Mouse (Mus musculus) embryonic facial prominence, embryonic 13.5 days (tissue): ENCODE data around the gene Tmem109. TPM values are rescaled to one million over a fixed set of nuclear protein-coding genes. Genes with fewer than 3 reads are reported as not detected.

Source experiments
- ATAC-seq: fragments of 200-750 bp; cut with Nextera tagmentation; 2 replicates; pipeline ENCODE4 v1.8.0; 2017; ENCODE audit warnings: low read depth; ENCODE audit not compliant: insufficient number of reproducible peaks, insufficient read depth, low FRiP score, low TSS enrichment
- H3K27ac ChIP-seq: fragments of 300-500 bp; sonication (generic); 2 replicates; pipeline ENCODE4 v1.5.1; 2015; ENCODE audit warnings: moderate library complexity, mild to moderate bottlenecking, inconsistent platforms
- H3K27me3 ChIP-seq: fragments of 300-500 bp; sonication (generic); 2 replicates; pipeline ENCODE4 v1.6.1; 2015; ENCODE audit warnings: mild to moderate bottlenecking, inconsistent platforms
- H3K36me3 ChIP-seq: fragments of 300-500 bp; sonication (generic); 2 replicates; pipeline ENCODE4 v1.6.1; 2015; ENCODE audit warnings: mild to moderate bottlenecking, inconsistent platforms
- H3K4me1 ChIP-seq: fragments of 300-500 bp; sonication (generic); 2 replicates; pipeline ENCODE4 v1.6.1; 2015; ENCODE audit warnings: inconsistent platforms
- H3K4me2 ChIP-seq: fragments of 300-500 bp; sonication (generic); 2 replicates; pipeline ENCODE4 v1.6.1; 2015; ENCODE audit warnings: moderate library complexity, mild to moderate bottlenecking, inconsistent platforms
- H3K4me3 ChIP-seq: fragments of 300-500 bp; sonication (generic); 2 replicates; pipeline ENCODE4 v1.5.1; 2015; ENCODE audit warnings: mild to moderate bottlenecking, inconsistent platforms
- H3K9ac ChIP-seq: fragments of 300-500 bp; sonication (generic); 2 replicates; pipeline ENCODE4 v1.6.1; 2015; ENCODE audit warnings: mild to moderate bottlenecking, inconsistent platforms
- H3K9me3 ChIP-seq: fragments of 300-500 bp; sonication (generic); 2 replicates; pipeline ENCODE4 v1.6.1; 2016; ENCODE audit warnings: inconsistent platforms
- WGBS: fragments of 180-500 bp; shearing (Covaris S2); methylation state at CpG from one replicate; pipeline ENCODE4 v1.1.7; 2015; ENCODE audit warnings: mixed read lengths; 5-methylcytosine and 5-hydroxymethylcytosine counted together
- polyA plus RNA-seq: library from polyadenylated mRNA; unstranded; fragments of >200 nt; fragmentation: Nextera tagmentation; extraction: Ambion mirVana; gene quantifications from 2 replicates; pipeline ENCODE4 v1.2.1, GENCODE M21; 2015

Gene Tmem109
- 82.6 and 87.1 TPM in 2 replicates for polyA plus RNA-seq

DNA sequence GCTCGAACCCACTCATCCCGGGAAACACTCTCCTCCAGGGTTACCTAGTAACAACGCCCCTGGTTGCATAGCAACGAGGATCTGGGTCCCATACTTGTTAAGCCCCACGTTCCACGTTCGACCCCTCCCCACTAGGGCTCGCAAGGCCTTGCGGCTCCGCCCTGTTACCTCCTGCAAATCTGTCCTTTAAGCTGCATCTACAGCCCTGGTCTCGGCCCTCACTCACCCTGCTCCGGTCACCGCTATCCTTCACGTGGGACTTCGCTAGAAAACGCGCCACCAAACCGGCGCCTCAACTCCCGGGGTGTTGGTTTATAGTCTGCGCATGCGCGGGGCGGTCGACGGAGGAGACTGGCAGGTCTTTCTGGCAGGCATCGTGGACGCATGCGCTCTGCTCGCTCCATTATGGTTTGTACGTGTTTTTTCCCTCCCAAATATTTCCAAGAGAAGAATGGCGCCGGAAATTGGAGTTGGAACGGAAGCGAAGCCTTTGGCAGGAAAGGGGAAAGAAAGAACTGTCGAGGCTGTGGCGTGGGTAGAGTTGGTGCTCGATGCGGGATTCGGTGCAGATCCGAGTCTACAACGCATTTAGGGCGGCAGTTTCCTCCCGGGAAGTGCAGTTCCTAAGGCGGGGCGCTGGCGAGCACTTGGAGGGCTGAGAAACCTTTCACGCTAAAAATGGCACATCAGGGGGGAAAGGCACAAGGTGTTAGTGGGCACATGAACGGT lies at the start of gene Tmem109:
TSS of gene Tmem109 (minus strand) at position 576 of the 729 bp plus-strand sequence.
- peaks cover 10% of the 10 kb centered on the region for H3K9me3 ChIP-seq
- H3K4me2 ChIP-seq: peak within 1 kb of the TSS; percentile 93
- peak within 1 kb of the TSS; percentile 96 for H3K27ac ChIP-seq
- H3K4me1 ChIP-seq: peaks cover 20% of the 10 kb centered on the region
- H3K4me3 ChIP-seq: peak within 1 kb of the TSS; percentile 68
- H3K27me3 ChIP-seq: no peaks in the 10 kb centered on the region
- under 1% methylated on average over 49 of the region's 49 CpGs for WGBS
- peak within 1 kb of the TSS; percentile 80 for H3K9ac ChIP-seq
- H3K36me3 ChIP-seq: 0 out of 2 replicates have a peak, but pooled peaks cover 6% of the 10 kb centered on the region
- ATAC-seq: peak; percentile 90

DNA sequence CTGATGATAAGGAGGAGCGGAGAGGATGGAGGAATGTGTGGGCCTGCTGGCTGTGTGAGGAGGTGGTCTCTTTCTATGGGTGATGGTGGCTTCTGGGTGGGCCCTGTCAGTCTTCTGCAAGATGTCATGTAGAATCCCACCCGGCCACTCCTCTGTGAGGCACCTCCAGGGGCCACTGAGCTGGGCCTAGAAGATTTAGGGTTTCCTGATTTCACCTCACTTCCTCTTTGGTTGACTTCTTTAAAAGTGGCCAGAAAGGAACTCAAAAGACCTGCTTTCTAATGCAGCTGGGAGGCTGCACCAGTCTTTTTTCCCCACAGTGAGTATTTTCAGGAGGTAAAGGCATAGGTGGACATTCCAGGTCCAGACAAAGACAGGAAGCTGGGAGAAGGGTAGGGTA lies 48.8 kb upstream of the Tmem109 start:
- Histone ChIP-seq H3K4me1 (no peaks in the 10 kb centered on the region), H3K36me3 (no peaks in the 10 kb centered on the region), H3K4me2 (no peak overlapping the region), H3K9me3 (no peaks in the 10 kb centered on the region), H3K9ac (no peak overlapping the region), H3K4me3 (no peak overlapping the region), H3K27me3 (no peaks in the 10 kb centered on the region), H3K27ac (no peak overlapping the region)
- no peak for ATAC-seq
- WGBS: 80% methylated on average over 2 of the region's 2 CpGs

DNA sequence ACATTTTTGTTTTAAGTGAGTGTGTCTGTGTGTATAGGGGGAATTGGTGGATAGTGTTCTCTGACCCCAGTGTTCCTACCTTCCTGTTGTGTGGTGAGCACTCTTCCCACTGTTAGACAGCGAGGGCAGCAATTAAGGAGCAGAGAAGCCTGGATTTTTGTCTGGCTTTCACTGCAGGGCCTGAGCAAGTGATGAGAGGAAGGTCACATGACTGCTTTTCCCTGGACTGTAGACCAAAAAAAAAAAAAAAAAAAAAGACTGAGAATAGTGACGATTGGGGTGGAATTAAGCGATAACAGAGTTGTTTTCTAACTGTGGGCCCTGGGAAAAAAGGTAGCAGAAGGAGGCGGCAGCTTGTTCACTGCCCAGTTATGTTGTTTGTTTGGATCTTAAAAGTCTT lies 44.9 kb upstream of the Tmem109 start:
- no peak for ATAC-seq
- H3K27ac ChIP-seq: no peak overlapping the region
- WGBS: 51% methylated on average over 4 of the region's 4 CpGs

DNA sequence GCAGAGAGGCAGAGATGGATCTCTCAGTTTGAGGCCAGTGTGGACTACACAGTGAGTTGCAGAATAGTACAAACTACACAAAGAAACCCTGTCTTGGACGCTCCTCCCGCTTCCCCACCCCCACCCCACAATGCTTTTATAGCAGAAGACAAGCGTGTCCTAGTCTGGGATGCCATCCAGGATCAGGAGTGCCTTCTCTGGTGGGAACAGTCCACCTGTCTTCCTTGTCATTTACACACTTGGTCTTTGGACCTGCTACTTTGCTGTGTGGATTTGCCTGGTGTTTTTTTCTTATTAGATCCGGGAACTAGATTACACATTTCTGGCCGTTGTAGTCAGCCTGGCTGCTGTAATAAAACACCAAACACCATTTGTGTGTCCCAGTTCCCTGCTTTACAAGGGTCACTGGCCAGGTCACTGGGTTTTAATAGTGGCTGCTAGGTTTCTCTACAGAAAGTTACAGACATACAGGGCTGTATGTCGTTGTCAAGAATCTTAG lies 44.4 kb upstream of the Tmem109 start:
- Histone ChIP-seq H3K4me2 (no peak overlapping the region), H3K27me3 (no peaks in the 10 kb centered on the region), H3K27ac (no peak overlapping the region), H3K9ac (no peak overlapping the region), H3K9me3 (no peaks in the 10 kb centered on the region), H3K4me1 (no peaks in the 10 kb centered on the region), H3K4me3 (no peak overlapping the region), H3K36me3 (no peaks in the 10 kb centered on the region)
- ATAC-seq: no peak
- WGBS: 29% methylated on average over 6 of the region's 6 CpGs

More for the DNA sequence above, 44.9 kb upstream of the Tmem109 start:
- Histone ChIP-seq H3K4me3 (no peak overlapping the region), H3K27me3 (no peaks in the 10 kb centered on the region), H3K4me2 (no peak overlapping the region), H3K9me3 (no peaks in the 10 kb centered on the region), H3K9ac (no peak overlapping the region), H3K36me3 (no peaks in the 10 kb centered on the region), H3K4me1 (no peaks in the 10 kb centered on the region)

DNA sequence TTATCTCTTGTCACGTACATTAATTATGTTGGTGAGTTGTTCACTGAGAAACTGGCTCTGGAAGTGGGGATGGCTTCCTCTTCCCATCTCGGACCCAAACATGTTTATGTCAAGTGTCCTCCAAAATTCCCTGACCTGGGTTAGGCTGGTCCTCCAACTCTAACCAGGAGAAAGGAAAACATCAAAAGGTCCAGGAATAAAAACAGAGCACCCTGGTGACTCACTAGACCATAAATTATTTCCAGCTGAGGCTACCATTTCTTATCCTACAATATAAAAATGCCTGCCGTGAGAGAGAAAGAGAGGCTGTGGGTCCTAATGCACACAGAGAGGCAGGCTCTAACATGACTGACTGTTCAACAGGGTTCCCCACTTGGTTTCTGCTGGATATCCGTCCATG lies 42.4 kb upstream of the Tmem109 start:
- Histone ChIP-seq H3K4me2 (no peak overlapping the region), H3K27ac (no peak overlapping the region), H3K27me3 (no peaks in the 10 kb centered on the region), H3K9ac (no peak overlapping the region), H3K36me3 (no peaks in the 10 kb centered on the region), H3K4me1 (no peaks in the 10 kb centered on the region), H3K4me3 (no peak overlapping the region), H3K9me3 (no peaks in the 10 kb centered on the region)
- ATAC-seq: no peak
- WGBS: 43% methylated on average over 4 of the region's 4 CpGs

DNA sequence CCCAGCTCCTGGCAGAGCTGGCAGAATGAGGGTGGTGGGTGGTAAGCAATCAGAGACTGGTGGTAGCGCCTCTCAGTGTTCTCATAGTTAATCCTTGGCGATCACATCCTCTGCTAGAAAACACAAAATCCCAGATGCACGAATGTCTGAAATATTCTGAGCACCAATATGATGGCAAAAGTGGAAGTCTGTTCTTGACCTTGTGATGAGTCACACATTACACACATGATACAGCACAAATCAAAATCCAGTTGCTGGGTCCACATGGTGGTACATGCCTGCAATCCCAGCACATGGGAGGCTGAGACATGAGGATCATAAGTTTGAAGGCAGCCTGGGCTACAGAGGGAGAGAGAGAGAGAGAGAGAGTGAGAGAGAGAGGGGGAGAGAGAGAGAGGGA lies 39.3 kb upstream of the Tmem109 start:
- no peak overlapping the region for H3K27ac ChIP-seq
- H3K27me3 ChIP-seq: no peaks in the 10 kb centered on the region
- H3K4me1 ChIP-seq: no peaks in the 10 kb centered on the region
- H3K36me3 ChIP-seq: no peaks in the 10 kb centered on the region
- H3K4me2 ChIP-seq: no peak overlapping the region
- 77% methylated on average over 3 of the region's 3 CpGs for WGBS
- no peak overlapping the region for H3K9ac ChIP-seq
- ATAC-seq: no peak
- no peak overlapping the region for H3K4me3 ChIP-seq
- H3K9me3 ChIP-seq: no peaks in the 10 kb centered on the region

DNA sequence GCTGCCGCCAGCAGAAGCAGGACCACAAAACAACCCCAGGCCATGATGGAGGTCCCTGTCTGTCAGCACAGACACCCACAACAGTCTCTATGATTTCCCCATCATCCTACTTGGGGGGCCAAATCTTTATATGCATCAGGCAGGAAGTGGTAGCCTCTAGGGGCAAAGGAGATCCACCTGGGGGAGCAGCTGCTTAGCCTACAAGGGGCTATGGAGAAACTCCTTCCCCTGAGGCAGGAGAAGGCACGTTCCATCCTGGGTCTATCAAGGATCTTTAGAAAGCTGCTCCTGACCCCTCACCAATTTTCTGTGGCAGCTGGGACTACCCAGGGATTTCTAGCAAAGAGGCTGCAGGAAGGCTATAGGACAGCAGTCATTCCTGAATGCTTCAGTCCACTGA lies 38.7 kb upstream of the Tmem109 start, which contains the start of gene Zp1:
TSS of gene Zp1 (minus strand) at position 101 of the 400 bp plus-strand sequence.
- no peaks in the 10 kb centered on the region for H3K36me3 ChIP-seq
- no peak within 1 kb of the TSS for H3K4me2 ChIP-seq
- no peak within 1 kb of the TSS for H3K9ac ChIP-seq
- ATAC-seq: no peak
- no peaks in the 10 kb centered on the region for H3K27me3 ChIP-seq
- no peaks in the 10 kb centered on the region for H3K4me1 ChIP-seq
- no peak within 1 kb of the TSS for H3K4me3 ChIP-seq
- H3K9me3 ChIP-seq: no peaks in the 10 kb centered on the region
- H3K27ac ChIP-seq: no peak within 1 kb of the TSS
- 58% methylated on average over 2 of the region's 2 CpGs for WGBS

DNA sequence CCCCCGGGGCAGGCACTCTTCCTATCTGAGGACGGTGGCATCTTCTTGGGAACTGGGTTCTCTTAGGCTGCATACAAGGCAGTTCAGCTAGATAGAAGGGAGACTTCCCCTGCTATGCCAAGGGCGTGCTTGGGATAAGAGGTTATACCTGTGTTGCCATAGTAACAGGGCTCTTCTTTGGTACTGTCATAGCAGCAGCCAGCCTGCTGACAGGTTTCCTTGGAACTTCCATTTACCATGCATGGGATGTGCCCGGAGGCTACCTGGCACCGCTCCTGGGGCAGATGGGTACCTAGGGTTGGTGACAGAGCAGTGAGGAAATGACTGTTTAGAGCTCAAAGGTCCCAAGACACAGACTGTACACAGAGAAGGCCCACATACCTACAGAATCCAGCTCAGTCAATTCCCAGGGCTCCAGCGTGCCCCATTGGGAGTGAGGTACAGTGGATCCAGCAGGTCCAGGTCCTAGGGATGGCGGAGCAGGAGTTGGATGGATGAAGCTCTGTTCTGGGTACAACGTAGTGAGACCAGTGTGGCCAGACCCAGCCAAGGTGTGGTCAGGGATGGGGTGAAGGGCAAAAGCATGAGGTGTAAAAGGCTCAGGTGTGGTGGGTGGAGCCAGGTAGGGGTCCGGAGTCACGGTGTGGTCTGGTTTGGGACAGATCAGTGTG lies 36.7 kb upstream of the Tmem109 start:
- Histone ChIP-seq H3K36me3 (no peaks in the 10 kb centered on the region), H3K4me2 (no peak overlapping the region), H3K27ac (no peak overlapping the region), H3K4me3 (no peak overlapping the region), H3K9me3 (no peaks in the 10 kb centered on the region), H3K9ac (no peak overlapping the region), H3K4me1 (no peaks in the 10 kb centered on the region), H3K27me3 (no peaks in the 10 kb centered on the region)
- ATAC-seq: no peak
- WGBS: 83% methylated on average over 10 of the region's 10 CpGs

DNA sequence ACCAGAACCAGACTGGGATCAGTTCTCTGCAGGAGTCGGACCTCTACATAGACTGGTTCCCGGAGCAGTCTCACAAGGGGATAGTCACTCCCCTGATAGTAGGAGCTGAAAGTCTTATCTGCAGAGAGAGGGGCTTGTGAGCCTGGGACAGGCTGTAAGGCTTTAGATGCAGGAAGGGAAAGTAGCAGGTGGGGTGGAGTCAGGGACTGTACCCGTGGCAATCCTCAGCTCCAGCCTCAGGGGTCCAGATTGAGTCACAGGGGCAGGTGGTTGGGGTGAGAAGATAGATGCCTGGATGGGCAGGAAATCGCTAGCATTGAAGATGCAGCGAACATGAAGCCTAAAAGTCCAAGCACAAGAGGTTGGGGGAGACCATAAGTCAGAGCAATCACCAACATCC lies 34.7 kb upstream of the Tmem109 start:
- H3K27ac ChIP-seq: no peak overlapping the region
- WGBS: 56% methylated on average over 5 of the region's 5 CpGs
- no peaks in the 10 kb centered on the region for H3K4me1 ChIP-seq
- H3K36me3 ChIP-seq: no peaks in the 10 kb centered on the region
- H3K9me3 ChIP-seq: no peaks in the 10 kb centered on the region
- no peak for ATAC-seq
- no peak overlapping the region for H3K4me3 ChIP-seq
- H3K4me2 ChIP-seq: no peak overlapping the region
- no peak overlapping the region for H3K9ac ChIP-seq
- H3K27me3 ChIP-seq: no peaks in the 10 kb centered on the region

DNA sequence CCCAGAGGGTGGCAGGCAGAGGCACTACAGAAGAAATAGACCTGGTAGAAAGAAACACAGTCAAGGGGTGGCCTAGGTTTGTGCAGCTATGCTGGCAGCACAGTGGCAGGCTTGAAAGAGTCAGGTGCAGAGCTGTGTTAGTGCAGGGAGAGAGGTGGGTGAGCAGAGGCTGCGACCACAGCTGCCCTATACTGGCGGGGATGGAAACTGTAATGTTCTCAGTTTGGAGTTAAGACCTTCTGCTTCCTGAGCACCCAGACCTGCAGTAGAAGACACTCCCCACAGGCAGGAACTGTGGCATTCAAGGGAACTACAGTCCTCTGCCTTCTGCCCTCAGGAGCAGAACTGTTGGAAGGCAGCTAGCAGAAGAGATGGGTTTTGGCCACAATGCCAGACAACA lies 33.1 kb upstream of the Tmem109 start:
- no peak for ATAC-seq
- Histone ChIP-seq H3K27me3 (no peaks in the 10 kb centered on the region), H3K4me2 (no peak overlapping the region), H3K9ac (no peak overlapping the region), H3K9me3 (no peaks in the 10 kb centered on the region), H3K4me1 (no peaks in the 10 kb centered on the region), H3K27ac (no peak overlapping the region), H3K4me3 (no peak overlapping the region), H3K36me3 (no peaks in the 10 kb centered on the region)
- 76% methylated on average over 2 of the region's 2 CpGs for WGBS

DNA sequence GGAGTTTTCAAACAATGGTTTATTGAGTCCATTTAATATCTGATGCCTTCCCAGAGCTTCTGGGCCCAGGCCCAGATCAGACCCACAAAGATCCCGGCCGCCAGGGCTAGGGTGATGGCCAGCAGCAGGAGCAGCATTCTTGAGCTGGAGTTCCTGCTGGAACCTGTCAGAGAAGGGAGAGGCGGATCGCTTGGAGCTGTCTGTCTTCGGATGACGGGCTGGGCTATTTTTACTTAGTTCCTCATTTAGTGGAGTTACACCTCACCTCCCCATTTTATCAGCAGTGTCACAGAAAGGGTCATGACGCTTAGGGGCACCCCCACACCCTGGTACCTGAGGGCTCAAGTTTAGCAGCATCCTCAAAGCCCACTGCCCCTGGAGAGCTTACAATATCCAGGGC lies 32.5 kb upstream of the Tmem109 start:
- 64% methylated on average over 7 of the region's 7 CpGs for WGBS
- no peak overlapping the region for H3K9ac ChIP-seq
- H3K9me3 ChIP-seq: no peaks in the 10 kb centered on the region
- no peak overlapping the region for H3K27ac ChIP-seq
- H3K4me1 ChIP-seq: no peaks in the 10 kb centered on the region
- no peak overlapping the region for H3K4me2 ChIP-seq
- H3K36me3 ChIP-seq: no peaks in the 10 kb centered on the region
- no peak overlapping the region for H3K4me3 ChIP-seq
- ATAC-seq: no peak
- no peaks in the 10 kb centered on the region for H3K27me3 ChIP-seq
